Mouse (Mus musculus) hindbrain, embryonic 12.5 days (tissue): ENCODE data around the gene Rcan2. TPM values are rescaled to one million over a fixed set of nuclear protein-coding genes. Genes with fewer than 3 reads are reported as not detected.

Source experiments
- ATAC-seq: fragments of 200-750 bp; cut with Nextera tagmentation; 2 replicates; pipeline ENCODE4 v1.8.0; 2017; ENCODE audit warnings: moderate TSS enrichment; ENCODE audit not compliant: low FRiP score
- H3K27ac ChIP-seq: fragments of 300-500 bp; sonication (generic); 2 replicates; pipeline ENCODE4 v1.5.1; 2016; ENCODE audit warnings: mild to moderate bottlenecking
- H3K27me3 ChIP-seq: fragments of 300-500 bp; sonication (generic); 2 replicates; pipeline ENCODE4 v1.6.1; 2016; ENCODE audit warnings: mild to moderate bottlenecking
- H3K36me3 ChIP-seq: fragments of 300-500 bp; sonication (generic); 2 replicates; pipeline ENCODE4 v1.6.1; 2016; ENCODE audit warnings: mild to moderate bottlenecking
- H3K4me1 ChIP-seq: fragments of 300-500 bp; sonication (generic); 2 replicates; pipeline ENCODE4 v1.6.1; 2016
- H3K4me2 ChIP-seq: fragments of 300-500 bp; sonication (generic); replicated peaks from 2 replicates; pipeline ENCODE4 v1.6.1; 2016; ENCODE audit warnings: mild to moderate bottlenecking
- H3K4me3 ChIP-seq: fragments of 300-500 bp; sonication (generic); 2 replicates; pipeline ENCODE4 v1.5.1; 2016; ENCODE audit warnings: mild to moderate bottlenecking
- H3K9ac ChIP-seq: fragments of 300-500 bp; sonication (generic); 2 replicates; pipeline ENCODE4 v1.6.1; 2016; ENCODE audit warnings: mild to moderate bottlenecking, moderate library complexity
- H3K9me3 ChIP-seq: fragments of 300-500 bp; sonication (generic); replicated peaks from 2 replicates; pipeline ENCODE4 v1.6.1; 2016; ENCODE audit warnings: mild to moderate bottlenecking
- WGBS: fragments of 180-500 bp; shearing (Covaris S2); methylation state at CpG from one replicate; pipeline ENCODE4 v1.1.7; 2016; 5-methylcytosine and 5-hydroxymethylcytosine counted together
- polyA plus RNA-seq: library from polyadenylated mRNA; unstranded; fragments of >200 nt; fragmentation: Nextera tagmentation; extraction: Ambion mirVana; gene quantifications from 2 replicates; pipeline ENCODE4 v1.2.1, GENCODE M21; 2016

The Rcan2 gene
- polyA plus RNA-seq, 1 experiment from 2014 or later = 51.9 TPM

- no peak for ATAC-seq
- H3K36me3 ChIP-seq = no peaks in the 10 kb centered on the region
- H3K4me1 ChIP-seq = no peaks in the 10 kb centered on the region
- no peaks in the 10 kb centered on the region for H3K27me3 ChIP-seq
- H3K4me3 ChIP-seq = no peak overlapping the region
- no peaks in the 10 kb centered on the region for H3K9me3 ChIP-seq
- no peak overlapping the region for H3K4me2 ChIP-seq
- no peak overlapping the region for H3K27ac ChIP-seq
- no peak overlapping the region for H3K9ac ChIP-seq
Measured at GRCm38 (mm10) chr17:44071680-44072079, 270.5 kb downstream of the Rcan2 start.

GRCm38 (mm10) chr17:44075601-44076000 is 274.4 kb downstream of the Rcan2 start:
- Histone ChIP-seq H3K4me1 (peaks cover 6% of the 10 kb centered on the region; the same call in 1 of the 2 replicates), H3K27ac (no peak overlapping the region), H3K36me3 (0 out of 2 replicates have a peak, but pooled peaks cover under 1% of the 10 kb centered on the region), H3K9me3 (no peaks in the 10 kb centered on the region), H3K4me2 (no peak overlapping the region), H3K9ac (no peak overlapping the region), H3K27me3 (no peaks in the 10 kb centered on the region), H3K4me3 (no peak overlapping the region)
- WGBS = 75% methylated on average over 3 of the region's 3 CpGs
- ATAC-seq = no peak

- WGBS = 57% methylated on average over 6 of the region's 6 CpGs
- peaks cover 6% of the 10 kb centered on the region; the same call in 1 of the 2 replicates for H3K4me1 ChIP-seq
- no peak for ATAC-seq
Measured at GRCm38 (mm10) chr17:44076051-44076680, 275.0 kb downstream of the Rcan2 start.

GRCm38 (mm10) chr17:44077146-44077842 is 276.1 kb downstream of the Rcan2 start:
- Histone ChIP-seq H3K9me3 (no peaks in the 10 kb centered on the region), H3K9ac (no peak overlapping the region), H3K36me3 (0 out of 2 replicates have a peak, but pooled peaks cover 8% of the 10 kb centered on the region), H3K4me2 (no peak overlapping the region), H3K4me3 (no peak overlapping the region), H3K27ac (no peak overlapping the region), H3K27me3 (no peaks in the 10 kb centered on the region), H3K4me1 (peaks cover 6% of the 10 kb centered on the region; the same call in 1 of the 2 replicates)
- no peak for ATAC-seq
- whole genome bisulfite sequencing = 87% methylated on average over 12 of the region's 12 CpGs

More at GRCm38 (mm10) chr17:44076051-44076680, 275.0 kb downstream of the Rcan2 start:
- no peak overlapping the region for H3K9ac ChIP-seq
- no peak overlapping the region for H3K27ac ChIP-seq
- H3K36me3 ChIP-seq = 0 out of 2 replicates have a peak, but pooled peaks cover 4% of the 10 kb centered on the region
- no peak overlapping the region for H3K4me2 ChIP-seq
- no peak overlapping the region for H3K4me3 ChIP-seq
- no peaks in the 10 kb centered on the region for H3K27me3 ChIP-seq
- H3K9me3 ChIP-seq = no peaks in the 10 kb centered on the region

GRCm38 (mm10) chr17:44077843-44078160 is 276.7 kb downstream of the Rcan2 start:
- Histone ChIP-seq H3K9me3 (0 out of 2 replicates have a peak, but pooled peaks cover under 1% of the 10 kb centered on the region), H3K4me2 (no peak overlapping the region), H3K4me1 (peaks cover 6% of the 10 kb centered on the region; the same call in 1 of the 2 replicates), H3K4me3 (no peak overlapping the region), H3K27me3 (no peaks in the 10 kb centered on the region), H3K36me3 (0 out of 2 replicates have a peak, but pooled peaks cover 8% of the 10 kb centered on the region), H3K9ac (no peak overlapping the region), H3K27ac (no peak overlapping the region)
- 75% methylated on average over 2 of the region's 2 CpGs for WGBS
- ATAC-seq = no peak

- Histone ChIP-seq H3K36me3 (peaks cover 15% of the 10 kb centered on the region; the same call in 1 of the 2 replicates), H3K4me2 (peak within 1 kb of the TSS; percentile 83), H3K27me3 (no peaks in the 10 kb centered on the region), H3K4me3 (peak within 1 kb of the TSS; percentile 65), H3K9ac (peak within 1 kb of the TSS; percentile 77), H3K27ac (peak within 1 kb of the TSS; percentile 83), H3K4me1 (peaks cover 6% of the 10 kb centered on the region; the same call in 1 of the 2 replicates), H3K9me3 (0 out of 2 replicates have a peak, but pooled peaks cover 4% of the 10 kb centered on the region)
- peak; percentile 98 for ATAC-seq
- under 1% methylated on average over 31 of the region's 31 CpGs for WGBS
Measured at GRCm38 (mm10) chr17:44078631-44079350, 277.6 kb downstream of the Rcan2 start, which contains the start of gene Enpp5. Gene Enpp5 (plus strand): TSS chr17:44078813.

- ATAC-seq = no peak
- 0 out of 2 replicates have a peak, but pooled peaks cover 4% of the 10 kb centered on the region for H3K9me3 ChIP-seq
- 94% methylated on average over 4 of the region's 4 CpGs for WGBS
- peaks cover 21% of the 10 kb centered on the region for H3K36me3 ChIP-seq
- peaks cover 6% of the 10 kb centered on the region; the same call in 1 of the 2 replicates for H3K4me1 ChIP-seq
- H3K4me3 ChIP-seq = no peak overlapping the region
- no peak overlapping the region for H3K9ac ChIP-seq
- H3K27me3 ChIP-seq = no peaks in the 10 kb centered on the region
- no peak overlapping the region for H3K27ac ChIP-seq
- H3K4me2 ChIP-seq = no peak overlapping the region
Measured at GRCm38 (mm10) chr17:44083156-44083555, 282.0 kb downstream of the Rcan2 start.

- no peaks in the 10 kb centered on the region for H3K9me3 ChIP-seq
- no peak overlapping the region for H3K4me2 ChIP-seq
- no peaks in the 10 kb centered on the region for H3K4me1 ChIP-seq
- 96% methylated on average over 3 of the region's 3 CpGs for WGBS
- H3K27me3 ChIP-seq = no peaks in the 10 kb centered on the region
- peaks cover 9% of the 10 kb centered on the region for H3K36me3 ChIP-seq
- no peak overlapping the region for H3K27ac ChIP-seq
- no peak for ATAC-seq
- no peak overlapping the region for H3K4me3 ChIP-seq
- no peak overlapping the region for H3K9ac ChIP-seq
Measured at GRCm38 (mm10) chr17:44088226-44088625, 287.1 kb downstream of the Rcan2 start.

Other genes starting within 250 kb of the Rcan2 start
- 19.5 and 21.0 TPM in 2 replicates for gene Pla2g7, start 233.3 kb upstream of the Rcan2 start, polyA plus RNA-seq
- 0.05 and 0.47 TPM in 2 replicates for gene Tdrd6, start 171.1 kb upstream of the Rcan2 start, polyA plus RNA-seq
- gene Slc25a27, start 134.1 kb upstream of the Rcan2 start, polyA plus RNA-seq = 80.4 and 90.0 TPM in 2 replicates
- gene Cyp39a1, start 133.9 kb upstream of the Rcan2 start, polyA plus RNA-seq = 27.2 and 29.4 TPM in 2 replicates